Mouse (Mus musculus) bone marrow macrophage, adult 2 months (primary cell): Measurements from ENCODE around the gene Arhgap23. TPM values are rescaled to one million over a fixed set of nuclear protein-coding genes. Genes with fewer than 3 reads are reported as not detected.

Experiments used
- H3K27ac ChIP-seq: 2 replicates; pipeline ENCODE4 v1.5.1; 2012; ENCODE audit warnings: low read depth, low read length; ENCODE audit not compliant: insufficient read depth
- H3K4me1 ChIP-seq: 2 replicates; pipeline ENCODE4 v1.6.1; 2012; ENCODE audit warnings: low read length; ENCODE audit not compliant: control insufficient read depth, insufficient read depth
- H3K4me3 ChIP-seq: 2 replicates; pipeline ENCODE4 v1.5.1; 2012; ENCODE audit warnings: mild to moderate bottlenecking, low read length, moderate library complexity; ENCODE audit not compliant: insufficient read depth
- CTCF ChIP-seq: IDR thresholded peaks from 2 replicates; pipeline ENCODE4 v1.5.1; 2012; ENCODE audit warnings: low read depth, mild to moderate bottlenecking, low read length, moderate library complexity
- POLR2A ChIP-seq: IDR thresholded peaks from 2 replicates; pipeline ENCODE4 v1.6.1; 2012; ENCODE audit warnings: mild to moderate bottlenecking, low read depth, low read length, borderline replicate concordance
- polyA plus RNA-seq: library from polyadenylated mRNA; stranded (reverse); fragments of >200 nt; gene quantifications from 2 replicates; pipeline ENCODE4 v1.2.4, GENCODE M21; 2012; ENCODE audit not compliant: missing spikeins, insufficient read depth, insufficient read length

The Arhgap23 gene
- polyA plus RNA-seq, 1 experiment: 9.2 TPM

DNA sequence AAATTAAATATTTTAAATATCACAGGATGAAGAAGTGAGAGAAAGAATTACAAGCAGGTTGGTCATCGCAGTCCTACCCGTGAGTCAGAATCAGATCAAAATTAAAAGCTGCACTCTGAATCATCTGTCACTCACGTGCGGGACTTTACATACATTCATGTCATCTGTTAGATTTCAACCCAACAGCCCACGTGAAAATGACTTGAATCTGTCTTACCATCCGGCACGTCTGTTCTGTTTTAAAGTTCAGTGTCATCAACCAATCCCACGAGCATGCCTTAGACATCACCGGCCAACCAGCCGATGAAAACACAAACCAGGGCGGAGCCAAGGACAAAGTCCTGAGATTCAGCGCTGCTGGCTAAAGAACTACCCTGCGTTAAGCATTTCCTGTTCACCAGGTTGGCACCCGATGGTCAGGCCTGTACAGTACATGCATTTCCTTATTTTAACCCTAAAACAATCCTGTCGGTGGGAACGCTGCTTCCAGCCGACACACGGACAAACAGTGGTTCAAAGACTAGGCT, 113.0 kb downstream of the Arhgap23 start:
- H3K27ac ChIP-seq: no peak overlapping the region
- no peak overlapping the region for H3K4me3 ChIP-seq
- no peaks in the 10 kb centered on the region for H3K4me1 ChIP-seq
- TF ChIP-seq CTCF: no peak
- TF ChIP-seq POLR2A: no peak

DNA sequence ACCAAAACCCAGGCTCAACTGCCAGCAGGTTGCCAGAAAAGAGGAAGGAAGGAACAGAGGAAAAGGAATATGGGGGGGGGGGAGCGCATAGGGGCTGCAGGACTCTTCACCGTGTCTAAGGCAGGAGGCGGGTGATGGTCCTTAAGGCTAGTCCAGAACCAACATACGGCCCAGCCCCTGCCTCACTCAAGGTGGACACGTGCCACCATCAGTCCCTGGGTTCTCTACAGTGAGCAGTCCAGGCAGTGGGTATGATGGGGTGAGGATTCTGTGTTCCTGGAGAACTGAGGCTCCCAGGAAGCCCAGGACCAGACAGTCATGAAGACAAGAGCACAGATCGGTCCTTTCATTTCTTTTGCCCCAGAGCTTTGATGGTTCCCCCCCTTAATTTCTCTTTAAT, 114.7 kb downstream of the Arhgap23 start:
- H3K4me3 ChIP-seq: no peak overlapping the region

DNA sequence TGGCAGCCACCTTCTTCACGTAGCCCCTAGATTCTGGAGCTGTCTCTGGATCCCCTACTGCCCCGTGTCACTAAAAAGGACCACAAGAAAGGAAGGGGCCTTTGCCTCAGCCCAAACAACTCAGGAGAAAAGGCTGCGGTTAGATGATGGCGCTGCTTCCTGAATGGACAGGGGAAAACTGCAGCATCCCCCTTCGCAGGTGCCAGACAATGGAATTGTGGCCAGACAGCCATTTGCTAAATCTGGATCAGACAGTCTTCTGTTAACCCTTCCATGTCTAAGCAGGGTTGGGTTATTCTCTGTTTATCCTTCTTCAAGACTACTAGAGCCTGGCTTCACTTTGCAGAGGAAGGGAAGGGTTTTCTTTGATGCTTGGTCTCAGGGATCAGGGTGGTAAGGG, 115.6 kb downstream of the Arhgap23 start:
- Histone ChIP-seq H3K4me1 (no peaks in the 10 kb centered on the region), H3K27ac (no peak overlapping the region), H3K4me3 (no peak overlapping the region)
- TF ChIP-seq CTCF (no peak), POLR2A (no peak)

More for the DNA sequence above, 114.7 kb downstream of the Arhgap23 start:
- TF ChIP-seq CTCF: no peak
- no peak for TF ChIP-seq POLR2A
- H3K4me1 ChIP-seq: no peaks in the 10 kb centered on the region
- no peak overlapping the region for H3K27ac ChIP-seq

DNA sequence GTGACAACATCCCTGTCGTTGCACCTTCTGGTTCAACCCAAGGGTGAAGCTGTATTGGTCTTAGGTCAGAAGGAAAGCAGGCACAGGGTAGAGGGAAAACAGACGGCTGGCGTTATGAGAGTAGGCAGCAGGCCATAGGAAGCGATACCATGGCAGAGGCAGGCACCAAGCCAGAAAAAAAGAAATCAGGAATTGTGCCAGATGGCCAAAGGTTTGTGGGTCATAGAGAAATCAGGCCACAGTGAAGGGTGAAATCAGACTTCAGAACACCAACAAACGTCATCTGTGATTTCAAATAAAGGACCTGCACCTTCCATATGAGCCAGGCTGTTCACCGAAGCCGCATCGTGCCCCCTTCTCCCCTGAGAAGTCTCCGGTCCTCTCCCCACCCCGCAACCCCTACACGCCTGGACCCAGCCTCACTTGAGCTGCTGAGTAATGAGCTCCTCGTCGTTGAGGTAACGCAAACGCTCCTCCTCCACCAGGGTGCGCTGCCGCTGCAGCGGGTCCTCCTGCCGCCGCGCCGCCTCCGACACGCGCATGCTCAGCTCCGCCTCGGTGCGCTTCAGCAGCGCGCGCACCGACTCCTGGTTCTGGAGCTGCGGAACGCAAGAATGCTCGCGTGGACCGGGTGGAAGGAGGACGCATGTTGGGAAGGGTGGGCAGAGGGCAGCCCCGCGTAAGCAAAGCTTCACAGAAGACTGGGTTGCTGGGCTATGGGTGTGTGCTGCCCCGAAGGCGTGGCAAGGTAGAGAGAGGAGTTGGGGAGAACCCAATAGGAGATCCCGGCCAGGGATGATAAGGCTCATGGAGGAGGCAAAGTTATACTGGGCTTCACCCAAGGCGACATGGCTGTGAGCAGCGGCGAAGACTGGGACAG, 116.3 kb downstream of the Arhgap23 start:
- Histone ChIP-seq H3K4me3 (peak overlapping the region; percentile 63), H3K4me1 (no peaks in the 10 kb centered on the region)
- TF ChIP-seq CTCF (peak; percentile 19; the same call in 1 of the 2 replicates), POLR2A (no peak)

DNA sequence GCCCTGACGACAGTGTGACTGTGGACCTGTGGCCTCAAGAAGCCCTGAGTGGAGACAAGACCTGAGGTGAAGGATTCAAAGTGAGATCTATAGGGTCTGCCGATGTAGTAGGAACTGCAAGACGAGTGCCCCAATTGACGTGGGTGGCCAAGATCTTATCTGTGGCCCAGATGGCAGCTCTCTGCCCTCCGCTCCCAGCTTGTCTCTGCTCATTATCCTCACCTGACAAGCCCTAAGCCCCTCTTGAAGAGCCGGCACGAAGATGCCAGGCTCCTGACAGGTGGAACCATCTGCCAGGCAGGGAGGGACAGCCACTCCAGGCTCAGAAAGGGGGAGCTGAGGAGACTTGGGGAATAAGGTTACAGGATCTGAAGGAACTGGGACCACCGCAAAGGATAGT, 117.0 kb downstream of the Arhgap23 start:
- no peak overlapping the region for H3K27ac ChIP-seq
- no peak overlapping the region; the same call in 1 of the 2 replicates for H3K4me3 ChIP-seq
- TF ChIP-seq POLR2A (no peak), CTCF (no peak)
- H3K4me1 ChIP-seq: no peaks in the 10 kb centered on the region

More for the DNA sequence above, 116.3 kb downstream of the Arhgap23 start:
- no peak overlapping the region for H3K27ac ChIP-seq

DNA sequence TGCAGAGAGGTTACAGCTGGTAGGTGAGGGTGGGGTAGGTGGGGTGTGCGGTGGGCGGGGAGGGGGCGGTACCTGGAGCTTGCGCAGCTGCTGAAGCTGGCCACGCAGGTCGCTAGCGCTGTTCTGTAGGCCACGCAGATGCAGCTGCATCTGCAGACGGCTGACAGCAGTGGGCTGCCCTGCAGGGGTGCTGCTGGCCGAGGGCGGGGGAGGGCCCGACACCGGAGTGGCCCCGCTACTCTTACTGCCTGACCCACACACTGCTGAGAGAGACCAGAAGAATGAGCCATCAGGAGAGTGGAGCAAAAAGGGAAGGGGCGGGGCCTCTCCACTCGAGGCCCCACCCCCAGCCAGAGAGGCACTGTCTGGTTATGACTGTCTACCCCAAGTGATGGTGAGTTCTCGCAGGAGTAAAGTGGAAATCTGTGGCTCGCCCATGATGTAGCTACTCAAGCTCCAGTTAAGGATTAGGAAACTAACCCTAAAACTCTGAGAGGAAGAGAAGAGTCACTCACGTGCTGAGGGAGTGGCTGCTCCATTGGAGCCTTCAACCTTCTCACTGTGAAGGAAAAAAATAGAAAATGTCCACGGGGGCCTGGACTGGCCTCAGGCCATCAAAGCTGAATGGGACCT, 117.7 kb downstream of the Arhgap23 start:
- Histone ChIP-seq H3K4me3 (peak overlapping the region; percentile 38), H3K4me1 (no peaks in the 10 kb centered on the region), H3K27ac (no peak overlapping the region)
- no peak for TF ChIP-seq CTCF
- TF ChIP-seq POLR2A: no peak

DNA sequence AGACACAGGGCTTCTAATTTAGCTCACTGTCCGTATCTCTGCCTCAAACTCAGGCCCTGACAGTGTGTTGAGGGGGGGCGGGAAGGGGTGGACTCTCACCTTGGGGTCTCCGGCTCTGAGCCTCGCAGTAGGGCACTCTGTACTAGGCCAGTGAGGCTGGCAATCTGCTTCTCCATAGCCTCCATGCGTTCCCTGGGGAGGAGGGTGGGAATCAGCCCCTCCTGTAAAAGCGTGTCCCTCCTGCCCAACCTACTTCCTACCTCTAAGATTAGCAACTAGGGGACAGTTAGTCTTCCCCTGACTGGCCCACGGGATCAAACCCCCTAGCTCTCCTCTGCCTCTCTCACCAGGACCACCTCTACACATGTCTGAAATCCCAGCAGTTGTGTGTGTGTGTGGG, 118.3 kb downstream of the Arhgap23 start:
- Histone ChIP-seq H3K27ac (no peak overlapping the region), H3K4me3 (no peak overlapping the region), H3K4me1 (no peaks in the 10 kb centered on the region)
- TF ChIP-seq CTCF: no peak
- TF ChIP-seq POLR2A: no peak

DNA sequence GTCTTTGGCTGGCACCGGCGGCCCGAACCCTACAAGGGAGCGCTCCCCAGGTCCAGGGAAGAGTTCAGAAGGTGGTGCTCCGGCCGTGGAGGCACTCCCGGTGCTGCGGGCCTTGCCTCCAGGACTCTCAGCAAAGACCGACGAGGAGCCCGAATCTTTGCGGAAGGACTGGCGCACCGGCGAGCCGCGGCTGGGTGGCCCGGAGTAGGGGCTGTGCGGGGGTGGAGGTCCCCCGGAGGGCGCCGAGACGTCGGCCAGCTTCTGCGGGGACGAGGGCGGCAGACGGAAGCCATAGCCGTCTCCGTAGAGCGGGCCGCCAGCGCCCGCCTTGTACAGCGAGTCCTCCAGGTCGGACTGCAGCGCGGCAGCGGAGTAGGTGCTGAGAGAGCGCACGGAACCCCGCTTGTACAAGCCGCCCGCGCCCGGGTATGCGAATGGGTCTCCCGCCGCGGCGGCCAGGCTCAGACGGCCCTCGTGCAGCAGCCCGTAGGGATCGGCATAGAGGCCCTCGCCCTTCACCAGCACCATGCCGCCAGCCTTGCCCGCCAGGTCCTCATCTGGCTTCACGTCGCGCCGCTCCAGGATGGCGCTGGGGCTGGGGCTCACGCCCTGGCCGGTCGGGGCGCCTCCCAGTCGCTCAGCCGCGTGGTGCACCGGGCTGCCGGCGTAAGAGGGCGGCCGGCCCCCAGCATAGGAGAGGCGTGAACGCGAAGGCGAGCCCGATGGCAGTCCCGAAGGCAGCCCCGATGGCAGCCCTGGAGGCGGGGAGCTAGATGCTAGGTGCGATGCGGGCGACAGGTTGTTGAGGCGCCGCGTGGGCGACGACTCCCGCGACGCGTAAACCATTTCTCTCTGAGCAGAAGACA, 119.3 kb downstream of the Arhgap23 start:
- H3K4me3 ChIP-seq: no peak overlapping the region
- no peak overlapping the region for H3K27ac ChIP-seq
- H3K4me1 ChIP-seq: no peaks in the 10 kb centered on the region
- no peak for TF ChIP-seq POLR2A
- TF ChIP-seq CTCF: no peak

DNA sequence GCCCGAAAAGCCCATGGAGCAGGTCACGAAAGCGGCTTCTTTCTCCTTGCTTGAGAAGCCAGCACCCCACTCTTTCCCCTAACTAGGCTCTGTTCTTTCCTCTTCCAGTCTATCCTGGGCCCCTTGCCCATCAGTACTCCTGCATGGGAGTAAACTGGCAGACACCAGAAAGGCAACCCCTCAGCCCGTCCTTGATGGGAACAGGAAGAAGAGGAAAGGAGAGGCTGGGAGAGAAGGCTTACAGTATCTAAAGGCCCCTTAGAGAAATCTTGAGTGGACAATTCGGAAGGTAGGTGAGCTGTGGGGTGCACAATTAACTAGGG, 119.9 kb downstream of the Arhgap23 start:
- TF ChIP-seq CTCF (no peak), POLR2A (no peak)
- H3K4me1 ChIP-seq: no peaks in the 10 kb centered on the region
- H3K27ac ChIP-seq: no peak overlapping the region
- H3K4me3 ChIP-seq: no peak overlapping the region
